Mouse (Mus musculus) heart, adult 9 months (tissue): ENCODE results near the gene A830005F24Rik.
A peak's percentile ranks its signal among the peaks of the same experiment; 100 is the strongest.

Source experiments
- DNase-seq, 2 experiments: peaks; one replicate each; pipeline ENCODE4 v3.0.0; 2022; ENCODE audit warnings: low spot score in 2 of 2

Gene A830005F24Rik

GRCm38 (mm10) chr13:48544867-48545266 is 31.5 kb downstream of the A830005F24Rik start:
- no peak for DNase-seq

GRCm38 (mm10) chr13:48545476-48546281 is 32.3 kb downstream of the A830005F24Rik start:
- DNase-seq, result peak; percentile 95 to 96

- peak; percentile 100 for DNase-seq
Measured at GRCm38 (mm10) chr13:48546330-48546917, 33.1 kb downstream of the A830005F24Rik start.

GRCm38 (mm10) chr13:48547623-48548022 is 34.3 kb downstream of the A830005F24Rik start:
- DNase-seq, result no peak

GRCm38 (mm10) chr13:48548296-48548695 is 34.9 kb downstream of the A830005F24Rik start:
- no peak for DNase-seq

- peak; percentile 87 to 91 for DNase-seq
Measured at GRCm38 (mm10) chr13:48552181-48553090, 39.1 kb downstream of the A830005F24Rik start.

GRCm38 (mm10) chr13:48553511-48553910 is 40.1 kb downstream of the A830005F24Rik start:
- no peak for DNase-seq

GRCm38 (mm10) chr13:48554552-48554951 is 41.2 kb downstream of the A830005F24Rik start:
- DNase-seq, result no peak

- no peak for DNase-seq
Measured at GRCm38 (mm10) chr13:48555976-48556375, 42.6 kb downstream of the A830005F24Rik start.

- DNase-seq, result no peak
Measured at GRCm38 (mm10) chr13:48561481-48561880, 48.1 kb downstream of the A830005F24Rik start.

GRCm38 (mm10) chr13:48562336-48562735 is 49.0 kb downstream of the A830005F24Rik start:
- peak; percentile 33 to 43 for DNase-seq
